Comparison of ENCODE assay signal across 8 mouse cellular contexts in genomic region chr15:79545921-79546399, GRCm38 (mm10). TPM values are rescaled to one million over a fixed set of nuclear protein-coding genes. Genes with fewer than 3 reads are reported as not detected.
DNase-seq lines count a peak whose midpoint lies in the region; ATAC-seq lines count a peak whose summit lies in the region.

No protein-coding gene starts in this region.

- H3K4me2 ChIP-seq in neural tube, embryonic 11.5 days (ENCODE audit: low read depth), result peak overlapping the region; percentile 71
- peak overlapping the region; percentile 87 for H3K4me2 ChIP-seq in embryonic facial prominence, embryonic 14.5 days (ENCODE audit: low read depth, low read length)
- H3K4me2 ChIP-seq in heart, embryonic 12.5 days, result peak overlapping the region; percentile 89

- 0% methylated on average over 50 of the region's 52 CpGs for WGBS in neural tube, embryonic 11.5 days
- under 1% methylated on average over 44 of the region's 52 CpGs for WGBS in embryonic facial prominence, embryonic 14.5 days
- under 1% methylated on average over 52 of the region's 52 CpGs for WGBS in heart, embryonic 12.5 days

- peaks cover 9% of the 10 kb centered on the region for H3K4me1 ChIP-seq in neural tube, embryonic 11.5 days (ENCODE audit: control insufficient read depth, insufficient read depth, low read length)
- peaks cover 18% of the 10 kb centered on the region for H3K4me1 ChIP-seq in embryonic facial prominence, embryonic 14.5 days (ENCODE audit: control insufficient read depth, insufficient read depth, low read length)
- peaks cover 23% of the 10 kb centered on the region for H3K4me1 ChIP-seq in heart, embryonic 12.5 days (replicated peaks)

- peaks cover 14% of the 10 kb centered on the region for H3K36me3 ChIP-seq in neural tube, embryonic 11.5 days (ENCODE audit: control insufficient read depth, insufficient read depth, low read length)
- H3K36me3 ChIP-seq in embryonic facial prominence, embryonic 14.5 days (ENCODE audit: control insufficient read depth, insufficient read depth, low read length), result peaks cover 39% of the 10 kb centered on the region
- H3K36me3 ChIP-seq in heart, embryonic 12.5 days, result peaks cover 34% of the 10 kb centered on the region

- peak overlapping the region; percentile 93 for H3K4me3 ChIP-seq in neural tube, embryonic 11.5 days (ENCODE audit: low read depth, low read length)
- H3K4me3 ChIP-seq in embryonic facial prominence, embryonic 14.5 days (ENCODE audit: low read depth, low read length), result peak overlapping the region; percentile 98
- peak overlapping the region; percentile 91 for H3K4me3 ChIP-seq in heart, embryonic 12.5 days

- H3K27me3 ChIP-seq in neural tube, embryonic 11.5 days (ENCODE audit: control insufficient read depth, insufficient read depth, low read length), result no peaks in the 10 kb centered on the region
- no peaks in the 10 kb centered on the region for H3K27me3 ChIP-seq in embryonic facial prominence, embryonic 14.5 days (replicated peaks; ENCODE audit: control insufficient read depth, insufficient read depth, low read length)
- peaks cover 8% of the 10 kb centered on the region for H3K27me3 ChIP-seq in heart, embryonic 12.5 days (replicated peaks)

- peak; percentile 62 for ATAC-seq in neural tube, embryonic 11.5 days (ENCODE audit: insufficient read depth, low FRiP score, low TSS enrichment)
- ATAC-seq in embryonic facial prominence, embryonic 14.5 days (ENCODE audit: low read depth), result peak; percentile 60
- peak; percentile 83 for ATAC-seq in heart, embryonic 12.5 days (ENCODE audit: insufficient number of reproducible peaks, low FRiP score)

- H3K9me3 ChIP-seq in neural tube, embryonic 11.5 days (ENCODE audit: control insufficient read depth, low read length), result no peaks in the 10 kb centered on the region
- no peaks in the 10 kb centered on the region for H3K9me3 ChIP-seq in embryonic facial prominence, embryonic 14.5 days (ENCODE audit: control insufficient read depth, low read length)
- no peaks in the 10 kb centered on the region for H3K9me3 ChIP-seq in heart, embryonic 12.5 days (replicated peaks)

- H3K9ac ChIP-seq in neural tube, embryonic 11.5 days (ENCODE audit: low read length), result peak overlapping the region; percentile 99
- H3K9ac ChIP-seq in embryonic facial prominence, embryonic 14.5 days (ENCODE audit: low read depth, low read length), result peak overlapping the region; percentile 100
- H3K9ac ChIP-seq in heart, embryonic 12.5 days, result peak overlapping the region; percentile 98

- DNase-seq in neural tube, embryonic 11.5 days (ENCODE audit: low spot score), result no peak
- no peak for DNase-seq in neural tube, embryonic 10.5 days (ENCODE audit: extremely low spot score, low spot score)
- DNase-seq in adrenal gland, postnatal 10 days, result peak; percentile 87
- DNase-seq in embryonic facial prominence, embryonic 14.5 days (ENCODE audit: low spot score), result peak; percentile 67
- DNase-seq in kidney, postnatal 10 days, result peak; percentile 88
- DNase-seq in lung, postnatal 14 days, result peak; percentile 78
- peak; percentile 74 for DNase-seq in ovary, postnatal 36 days (ENCODE audit: low spot score)

- H3K27ac ChIP-seq in neural tube, embryonic 11.5 days (ENCODE audit: low read depth, low read length), result peak overlapping the region; percentile 94
- peak overlapping the region; percentile 100 for H3K27ac ChIP-seq in embryonic facial prominence, embryonic 14.5 days (replicated peaks; ENCODE audit: low read depth, low read length)
- H3K27ac ChIP-seq in heart, embryonic 12.5 days (ENCODE audit: poor library complexity, severe bottlenecking), result peak overlapping the region; percentile 98

RNA-seq across cellular contexts. Expression of gene Ddx17, which starts 0.6 kb away (rescaled TPM):
- 87.0 and 88.8 TPM in 2 replicates for polyA plus RNA-seq in neural tube, embryonic 11.5 days (2014; fragmentation: Nextera tagmentation; extraction: Ambion mirVana)
- total RNA-seq in adrenal gland, postnatal 10 days (2021), result 100 to 1,000 TPM; 223 to 364 TPM
- polyA plus RNA-seq in embryonic facial prominence, embryonic 14.5 days (2014; fragmentation: Nextera tagmentation; extraction: Ambion mirVana), result 80.0 and 81.6 TPM in 2 replicates
- polyA plus RNA-seq in heart, embryonic 12.5 days (2016; fragmentation: Nextera tagmentation; extraction: Ambion mirVana), result 37.1 and 39.9 TPM in 2 replicates

RNA-seq across cellular contexts. Expression of gene Kdelr3, which starts 29.7 kb away (rescaled TPM):
- 12.1 and 16.9 TPM in 2 replicates for polyA plus RNA-seq in neural tube, embryonic 11.5 days (2014; fragmentation: Nextera tagmentation; extraction: Ambion mirVana)
- 10 to 100 TPM; 11.4 to 13.2 TPM for total RNA-seq in adrenal gland, postnatal 10 days (2021)
- 149 and 157 TPM in 2 replicates for polyA plus RNA-seq in embryonic facial prominence, embryonic 14.5 days (2014; fragmentation: Nextera tagmentation; extraction: Ambion mirVana)
- polyA plus RNA-seq in heart, embryonic 12.5 days (2016; fragmentation: Nextera tagmentation; extraction: Ambion mirVana), result 49.6 and 51.9 TPM in 2 replicates

RNA-seq across cellular contexts. Expression of gene Kcnj4, which starts 40.9 kb away (rescaled TPM):
- polyA plus RNA-seq in neural tube, embryonic 11.5 days (2014; fragmentation: Nextera tagmentation; extraction: Ambion mirVana), result not detected in 2 replicates
- total RNA-seq in adrenal gland, postnatal 10 days (2021), result under 1 TPM in 1 of 2 experiments, not detected in 1; 0.24 TPM
- 0.07 and 0.09 TPM in 2 replicates for polyA plus RNA-seq in embryonic facial prominence, embryonic 14.5 days (2014; fragmentation: Nextera tagmentation; extraction: Ambion mirVana)
- 0.14 and 0.41 TPM in 2 replicates for polyA plus RNA-seq in heart, embryonic 12.5 days (2016; fragmentation: Nextera tagmentation; extraction: Ambion mirVana)

RNA-seq across cellular contexts. Expression of gene Dmc1, which starts 58.9 kb away (rescaled TPM):
- polyA plus RNA-seq in neural tube, embryonic 11.5 days (2014; fragmentation: Nextera tagmentation; extraction: Ambion mirVana), result 1.1 and 1.5 TPM in 2 replicates
- 1 to 10 TPM; 1.4 to 1.8 TPM for total RNA-seq in adrenal gland, postnatal 10 days (2021)
- 1.8 and 2.6 TPM in 2 replicates for polyA plus RNA-seq in embryonic facial prominence, embryonic 14.5 days (2014; fragmentation: Nextera tagmentation; extraction: Ambion mirVana)
- 1.5 and 1.8 TPM in 2 replicates for polyA plus RNA-seq in heart, embryonic 12.5 days (2016; fragmentation: Nextera tagmentation; extraction: Ambion mirVana)

Comparison
In these comparisons a context has a peak if more than half of its experiments do, and no peak if none do; other contexts are left out.
1. DNase-seq: peak in adrenal gland, postnatal 10 days (single experiment), embryonic facial prominence, embryonic 14.5 days (single experiment), kidney, postnatal 10 days (single experiment), lung, postnatal 14 days (single experiment) and ovary, postnatal 36 days (single experiment); none in neural tube, embryonic 11.5 days (single experiment) and neural tube, embryonic 10.5 days (single experiment).
2. Peak in every context shown above with its lines, with median percentiles within 50 percentile points of each other: ATAC-seq, H3K27ac ChIP-seq, H3K4me2 ChIP-seq, H3K4me3 ChIP-seq and H3K9ac ChIP-seq.